Mouse (Mus musculus) liver, postnatal 0 days (tissue): ENCODE data around the gene Skp1a.

Experiments used
- CTCF ChIP-seq: sonication (generic); IDR thresholded peaks from 2 replicates; pipeline ENCODE4 v1.5.1; 2016; ENCODE audit warnings: antibody characterized with exemption, low read depth
- EP300 ChIP-seq: IDR thresholded peaks from 2 replicates; pipeline ENCODE4 v1.6.1; 2016; ENCODE audit warnings: antibody characterized with exemption, low read depth, mild to moderate bottlenecking

- TF ChIP-seq EP300 = no peak
- TF ChIP-seq CTCF = no peak
Observed at GRCm38 (mm10) chr11:52286958-52287305, 55.1 kb downstream of the Skp1a start.
